Mouse (Mus musculus): ENCODE results near the gene Pom121l2.

GRCm38 (mm10) chr13:21999147-21999546, 18.2 kb downstream of the Pom121l2 start:
- no peak for TF ChIP-seq CTCF (IDR thresholded peaks at IDR 0.05; ENCODE audit: borderline replicate concordance, insufficient read depth, low read length)
- TF ChIP-seq POLR2A (IDR thresholded peaks at IDR 0.05; ENCODE audit: low read depth, low read length), result no peak
